Mouse (Mus musculus): ENCODE data around the gene Def6. TPM values are rescaled to one million over a fixed set of nuclear protein-coding genes. Genes with fewer than 3 reads are reported as not detected.

Def6 gene
- polyA plus RNA-seq, 1 experiment from 2014 or later: 7.0 TPM

DNA sequence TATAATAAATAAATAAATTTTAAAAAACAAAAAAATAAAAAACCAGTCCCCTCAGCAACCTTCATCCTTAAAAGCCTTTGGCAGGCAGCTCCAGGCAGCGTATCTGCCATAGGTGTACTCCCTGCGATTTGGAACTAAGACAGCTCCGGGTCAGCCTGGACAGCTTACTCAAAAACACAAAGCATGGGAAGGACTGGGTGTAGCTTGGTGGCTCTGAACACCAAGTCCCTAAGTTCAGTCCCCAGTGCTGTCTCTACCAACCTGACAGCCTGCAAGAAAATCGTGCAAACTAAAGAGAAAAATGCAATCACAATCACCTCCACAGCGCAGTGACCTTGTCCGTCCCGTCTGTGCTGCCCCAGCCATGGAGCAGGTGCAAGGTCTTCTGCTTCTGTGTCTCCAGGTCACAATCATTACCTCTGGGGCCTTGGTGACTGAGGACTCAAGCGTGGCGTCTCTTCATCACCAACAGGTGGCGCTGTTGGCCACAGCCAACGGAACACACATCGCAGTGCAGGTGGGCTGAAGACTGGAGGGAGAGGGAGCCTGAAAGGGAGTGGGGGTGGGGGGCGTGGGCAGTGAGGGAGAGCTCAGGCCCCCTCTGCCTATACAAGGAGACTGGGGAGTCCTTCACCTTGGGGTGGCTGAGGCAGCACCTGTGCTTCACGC is 3.4 kb upstream of the Def6 start:
- peaks cover 5% of the 10 kb centered on the region for H3K4me1 ChIP-seq (ENCODE audit: control insufficient read depth, insufficient read depth, low read depth, low read length)
- H3K4me2 ChIP-seq (ENCODE audit: low read length): no peak overlapping the region
- H3K9ac ChIP-seq (ENCODE audit: low read depth, low read length): no peak overlapping the region
- no peak overlapping the region for H3K4me3 ChIP-seq (ENCODE audit: low read length)
- no peak overlapping the region for H3K27ac ChIP-seq (ENCODE audit: low read depth, low read length)
- H3K36me3 ChIP-seq (ENCODE audit: control insufficient read depth, insufficient read depth, low read length): peaks cover 23% of the 10 kb centered on the region
- H3K27me3 ChIP-seq (replicated peaks; ENCODE audit: control insufficient read depth, insufficient read depth, low read length): no peaks in the 10 kb centered on the region
- 40% methylated on average over 14 of the region's 14 CpGs for WGBS
- 0 out of 2 replicates have a peak, but pooled peaks have one; percentile 16 for ATAC-seq
- H3K9me3 ChIP-seq (ENCODE audit: control insufficient read depth, low read length): no peaks in the 10 kb centered on the region

GRCm38 (mm10) chr17:28205443-28205842 is 2.1 kb upstream of the Def6 start:
- H3K4me2 ChIP-seq (ENCODE audit: low read length): no peak overlapping the region
- peaks cover 5% of the 10 kb centered on the region for H3K4me1 ChIP-seq (ENCODE audit: control insufficient read depth, insufficient read depth, low read depth, low read length)
- H3K4me3 ChIP-seq (ENCODE audit: low read length): no peak overlapping the region
- ATAC-seq: no peak
- H3K27me3 ChIP-seq (replicated peaks; ENCODE audit: control insufficient read depth, insufficient read depth, low read length): no peaks in the 10 kb centered on the region
- H3K36me3 ChIP-seq (ENCODE audit: control insufficient read depth, insufficient read depth, low read length): peaks cover 18% of the 10 kb centered on the region
- H3K9me3 ChIP-seq (ENCODE audit: control insufficient read depth, low read length): no peaks in the 10 kb centered on the region
- no peak overlapping the region for H3K9ac ChIP-seq (ENCODE audit: low read depth, low read length)
- WGBS: 93% methylated on average over 8 of the region's 8 CpGs
- H3K27ac ChIP-seq (ENCODE audit: low read depth, low read length): no peak overlapping the region

DNA sequence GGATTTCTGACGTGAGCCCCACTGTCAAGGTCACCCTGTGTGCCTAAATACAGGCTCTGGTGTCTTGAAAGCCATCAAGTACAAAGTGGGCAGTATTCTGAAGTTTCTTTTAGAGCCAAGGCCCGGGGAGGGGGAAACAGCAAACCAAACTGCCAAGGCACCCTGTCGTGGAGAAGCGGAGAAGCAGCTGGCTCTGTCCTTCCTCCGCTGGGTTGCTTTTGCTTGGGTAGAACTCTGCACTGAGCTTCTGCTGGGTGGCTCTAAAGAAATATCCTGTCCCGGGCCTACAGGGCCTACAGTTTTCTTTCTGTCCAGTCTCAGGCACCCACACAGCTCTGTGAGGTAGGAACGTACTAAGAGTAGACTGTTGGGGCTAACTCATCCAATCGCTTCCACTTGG is 486 bp upstream of the Def6 start:
- Histone ChIP-seq H3K4me1 (ENCODE audit: control insufficient read depth, insufficient read depth, low read depth, low read length) (peaks cover 5% of the 10 kb centered on the region), H3K9me3 (ENCODE audit: control insufficient read depth, low read length) (no peaks in the 10 kb centered on the region), H3K4me3 (ENCODE audit: low read length) (no peak overlapping the region), H3K9ac (ENCODE audit: low read depth, low read length) (peak overlapping the region; percentile 61), H3K36me3 (ENCODE audit: control insufficient read depth, insufficient read depth, low read length) (peaks cover 8% of the 10 kb centered on the region), H3K27ac (ENCODE audit: low read depth, low read length) (peak overlapping the region; percentile 59; the same call in 1 of the 2 replicates), H3K4me2 (ENCODE audit: low read length) (no peak overlapping the region), H3K27me3 (replicated peaks; ENCODE audit: control insufficient read depth, insufficient read depth, low read length) (no peaks in the 10 kb centered on the region)
- no peak for ATAC-seq
- 68% methylated on average over 8 of the region's 8 CpGs for WGBS

- Histone ChIP-seq H3K36me3 (ENCODE audit: control insufficient read depth, insufficient read depth, low read length) (peaks cover 2% of the 10 kb centered on the region; the same call in 1 of the 2 replicates), H3K9ac (ENCODE audit: low read depth, low read length) (peak overlapping the region; percentile 22; the same call in 1 of the 2 replicates), H3K9me3 (ENCODE audit: control insufficient read depth, low read length) (no peaks in the 10 kb centered on the region), H3K4me1 (ENCODE audit: control insufficient read depth, insufficient read depth, low read depth, low read length) (peaks cover 5% of the 10 kb centered on the region), H3K27me3 (replicated peaks; ENCODE audit: control insufficient read depth, insufficient read depth, low read length) (no peaks in the 10 kb centered on the region), H3K4me3 (ENCODE audit: low read length) (peak overlapping the region; percentile 30), H3K4me2 (ENCODE audit: low read length) (peak overlapping the region; percentile 41; the same call in 1 of the 2 replicates), H3K27ac (ENCODE audit: low read depth, low read length) (no peak overlapping the region)
- no peak for ATAC-seq
- 82% methylated on average over 8 of the region's 8 CpGs for WGBS
Measured at GRCm38 (mm10) chr17:28208314-28208612, 685 bp downstream of the Def6 start.

- H3K9me3 ChIP-seq (ENCODE audit: control insufficient read depth, low read length): no peaks in the 10 kb centered on the region
- H3K27me3 ChIP-seq (replicated peaks; ENCODE audit: control insufficient read depth, insufficient read depth, low read length): no peaks in the 10 kb centered on the region
- 0 out of 2 replicates have a peak, but pooled peaks cover 2% of the 10 kb centered on the region for H3K36me3 ChIP-seq (ENCODE audit: control insufficient read depth, insufficient read depth, low read length)
- H3K9ac ChIP-seq (ENCODE audit: low read depth, low read length): no peak overlapping the region
- H3K27ac ChIP-seq (ENCODE audit: low read depth, low read length): no peak overlapping the region
- H3K4me2 ChIP-seq (ENCODE audit: low read length): no peak overlapping the region
- H3K4me1 ChIP-seq (ENCODE audit: control insufficient read depth, insufficient read depth, low read depth, low read length): peaks cover 5% of the 10 kb centered on the region
- ATAC-seq: no peak
- H3K4me3 ChIP-seq (ENCODE audit: low read length): no peak overlapping the region
- WGBS: 66% methylated on average over 4 of the region's 4 CpGs
Measured at GRCm38 (mm10) chr17:28209457-28210110, 2.0 kb downstream of the Def6 start.

DNA sequence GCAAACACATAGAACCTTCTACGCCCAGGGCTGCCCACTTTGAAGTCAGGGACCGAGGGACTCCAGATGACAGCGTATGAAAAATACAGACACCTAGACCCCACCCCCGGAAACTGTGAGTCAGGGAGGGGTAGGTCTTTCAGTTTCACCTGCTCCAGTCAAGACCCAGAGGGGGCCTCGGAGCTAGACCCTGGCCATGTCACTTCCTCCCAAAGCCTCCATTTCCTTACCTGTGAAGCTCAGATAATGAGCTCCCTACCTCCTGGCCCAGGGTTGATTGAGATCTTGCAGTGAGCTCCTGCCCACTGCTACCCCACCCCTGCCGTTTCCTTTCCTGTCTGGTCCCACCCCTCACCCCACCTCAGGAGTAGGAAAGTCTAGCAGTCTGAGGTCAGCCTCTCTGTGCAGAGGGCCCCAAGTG is 4.4 kb downstream of the Def6 start:
- Histone ChIP-seq H3K9me3 (ENCODE audit: control insufficient read depth, low read length) (no peaks in the 10 kb centered on the region), H3K4me3 (ENCODE audit: low read length) (no peak overlapping the region), H3K4me1 (ENCODE audit: control insufficient read depth, insufficient read depth, low read depth, low read length) (peaks cover 5% of the 10 kb centered on the region), H3K27me3 (replicated peaks; ENCODE audit: control insufficient read depth, insufficient read depth, low read length) (no peaks in the 10 kb centered on the region), H3K4me2 (ENCODE audit: low read length) (no peak overlapping the region), H3K27ac (ENCODE audit: low read depth, low read length) (no peak overlapping the region), H3K9ac (ENCODE audit: low read depth, low read length) (no peak overlapping the region), H3K36me3 (ENCODE audit: control insufficient read depth, insufficient read depth, low read length) (no peaks in the 10 kb centered on the region)
- ATAC-seq: no peak
- WGBS: 77% methylated on average over 6 of the region's 6 CpGs

DNA sequence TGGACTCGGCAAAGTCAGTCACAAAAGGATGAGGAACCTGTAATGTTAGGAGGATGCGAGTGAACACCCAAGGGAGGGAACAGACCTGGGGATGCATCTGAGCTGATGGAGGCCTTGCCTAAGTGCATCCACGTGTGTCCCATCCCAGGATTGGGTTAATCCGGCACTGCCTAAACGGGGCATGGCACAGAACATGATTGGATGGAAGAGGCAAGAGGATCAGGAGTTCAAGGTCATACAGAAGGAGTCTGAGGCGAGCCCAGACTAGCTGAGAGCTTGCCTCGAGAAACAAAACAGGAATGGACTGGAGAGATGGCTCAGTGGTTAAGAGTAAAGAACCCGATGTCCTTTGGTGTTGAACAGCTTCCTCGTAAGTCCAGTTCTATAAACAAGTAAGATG is 4.8 kb downstream of the Def6 start:
- Histone ChIP-seq H3K9ac (ENCODE audit: low read depth, low read length) (no peak overlapping the region; the same call in 1 of the 2 replicates), H3K9me3 (ENCODE audit: control insufficient read depth, low read length) (no peaks in the 10 kb centered on the region), H3K27me3 (replicated peaks; ENCODE audit: control insufficient read depth, insufficient read depth, low read length) (no peaks in the 10 kb centered on the region), H3K4me3 (ENCODE audit: low read length) (no peak overlapping the region), H3K36me3 (ENCODE audit: control insufficient read depth, insufficient read depth, low read length) (no peaks in the 10 kb centered on the region), H3K4me1 (ENCODE audit: control insufficient read depth, insufficient read depth, low read depth, low read length) (peaks cover 5% of the 10 kb centered on the region), H3K27ac (ENCODE audit: low read depth, low read length) (no peak overlapping the region), H3K4me2 (ENCODE audit: low read length) (no peak overlapping the region)
- 71% methylated on average over 9 of the region's 9 CpGs for WGBS
- no peak for ATAC-seq

- Histone ChIP-seq H3K36me3 (ENCODE audit: control insufficient read depth, insufficient read depth, low read length) (no peaks in the 10 kb centered on the region), H3K9me3 (ENCODE audit: control insufficient read depth, low read length) (no peaks in the 10 kb centered on the region), H3K27ac (ENCODE audit: low read depth, low read length) (no peak overlapping the region), H3K9ac (ENCODE audit: low read depth, low read length) (no peak overlapping the region), H3K4me2 (ENCODE audit: low read length) (no peak overlapping the region), H3K4me1 (ENCODE audit: control insufficient read depth, insufficient read depth, low read depth, low read length) (no peaks in the 10 kb centered on the region), H3K27me3 (replicated peaks; ENCODE audit: control insufficient read depth, insufficient read depth, low read length) (no peaks in the 10 kb centered on the region), H3K4me3 (ENCODE audit: low read length) (no peak overlapping the region)
- ATAC-seq: no peak
- WGBS: 35% methylated on average over 4 of the region's 4 CpGs
Measured at GRCm38 (mm10) chr17:28213236-28213635, 5.7 kb downstream of the Def6 start.

DNA sequence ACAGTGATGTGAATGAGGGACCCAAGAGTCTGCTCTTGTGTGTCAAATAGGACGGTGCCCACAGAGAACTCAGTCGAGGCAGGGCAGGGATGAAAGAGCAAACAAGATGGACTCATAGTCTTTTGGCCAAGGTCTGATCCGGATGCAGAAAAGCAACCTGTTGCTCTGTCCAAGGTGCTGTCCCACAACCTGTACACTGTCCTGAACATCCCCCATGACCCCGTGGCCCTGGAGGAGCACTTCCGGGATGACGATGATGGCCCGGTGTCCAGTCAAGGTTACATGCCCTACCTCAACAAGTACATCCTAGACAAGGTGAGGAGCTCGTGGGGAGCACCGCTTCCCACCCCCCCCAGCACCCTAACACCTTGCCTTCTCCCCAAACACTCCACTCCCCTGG is 9.2 kb downstream of the Def6 start:
- Histone ChIP-seq H3K9ac (ENCODE audit: low read depth, low read length) (no peak overlapping the region), H3K27ac (ENCODE audit: low read depth, low read length) (no peak overlapping the region), H3K9me3 (ENCODE audit: control insufficient read depth, low read length) (no peaks in the 10 kb centered on the region), H3K4me1 (ENCODE audit: control insufficient read depth, insufficient read depth, low read depth, low read length) (no peaks in the 10 kb centered on the region), H3K4me3 (ENCODE audit: low read length) (no peak overlapping the region), H3K36me3 (ENCODE audit: control insufficient read depth, insufficient read depth, low read length) (no peaks in the 10 kb centered on the region), H3K4me2 (ENCODE audit: low read length) (no peak overlapping the region), H3K27me3 (replicated peaks; ENCODE audit: control insufficient read depth, insufficient read depth, low read length) (no peaks in the 10 kb centered on the region)
- no peak for ATAC-seq
- 88% methylated on average over 9 of the region's 9 CpGs for WGBS
